Mouse (Mus musculus): ENCODE measurements around the gene 1700003F12Rik.
A peak's percentile ranks its signal among the peaks of the same experiment; 100 is the strongest.

Gene 1700003F12Rik

DNA sequence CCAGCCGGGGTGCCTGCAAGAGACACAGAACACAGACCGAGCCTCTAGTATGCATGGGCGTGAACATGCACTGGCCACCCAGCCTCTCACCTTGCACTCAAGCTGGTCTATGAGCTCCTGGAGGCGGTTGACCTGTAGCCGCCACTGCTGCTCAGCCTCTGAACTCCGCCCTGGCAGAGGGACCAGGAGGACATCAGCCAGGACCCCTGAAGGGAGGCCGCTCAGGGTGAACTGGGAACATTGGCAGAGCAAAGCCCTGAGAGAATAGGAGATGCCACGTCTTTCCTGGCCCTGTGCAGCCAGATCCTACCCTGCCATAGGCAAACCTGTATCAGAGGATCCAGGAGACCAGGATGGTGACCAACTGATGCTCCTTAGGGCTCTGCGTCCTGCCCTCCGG lies at the start of gene 1700003F12Rik:
1700003F12Rik (plus strand) TSS at position 375 of the 400 bp plus-strand sequence.
- peak; percentile 23 for DNase-seq

DNA sequence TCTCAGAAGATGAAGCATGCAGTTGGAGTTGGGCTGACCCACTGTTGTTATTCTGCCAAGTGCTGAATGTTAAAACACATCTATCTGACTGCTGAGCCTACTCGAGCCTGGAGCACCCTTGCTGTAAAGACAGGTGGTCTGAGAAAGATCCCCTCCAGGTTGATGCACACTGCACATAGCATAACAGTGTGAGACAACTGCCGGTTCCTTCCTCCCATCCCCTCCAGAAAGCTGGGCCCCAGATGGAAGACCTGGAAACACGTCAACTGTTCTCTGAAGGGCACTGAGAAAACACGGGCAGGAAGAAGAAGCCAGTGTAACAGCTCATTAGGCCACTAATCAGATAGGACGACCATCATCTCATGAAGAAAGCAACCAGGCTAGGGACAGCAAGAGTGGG lies 48.3 kb upstream of the 1700003F12Rik start:
- peak; percentile 74 for DNase-seq

DNA sequence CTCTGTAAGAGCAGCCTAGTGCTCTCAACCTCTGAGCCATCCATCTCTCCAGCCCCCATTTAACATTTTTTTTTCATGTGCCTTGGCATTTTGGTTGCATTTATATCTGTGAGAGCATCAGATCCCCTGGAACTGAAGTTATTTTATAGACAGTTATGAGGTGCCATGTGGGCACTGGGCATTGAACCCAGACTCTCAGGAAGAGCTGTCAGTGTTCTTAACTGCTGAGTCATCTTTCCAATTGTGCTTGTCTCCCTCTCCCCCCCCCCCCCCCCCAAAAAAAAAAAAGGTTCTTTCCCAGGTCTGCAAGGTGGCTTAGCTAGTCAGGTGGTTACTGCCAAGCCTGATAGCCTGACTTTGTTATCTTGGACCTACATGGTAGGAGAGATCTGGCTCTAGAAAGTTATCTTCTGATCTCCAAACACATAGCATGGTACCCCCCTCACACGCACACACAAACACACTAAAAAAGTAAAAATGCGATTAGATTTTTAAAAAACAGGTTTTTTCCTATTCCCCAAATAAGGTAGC lies 47.1 kb upstream of the 1700003F12Rik start:
- DNase-seq = no peak

DNA sequence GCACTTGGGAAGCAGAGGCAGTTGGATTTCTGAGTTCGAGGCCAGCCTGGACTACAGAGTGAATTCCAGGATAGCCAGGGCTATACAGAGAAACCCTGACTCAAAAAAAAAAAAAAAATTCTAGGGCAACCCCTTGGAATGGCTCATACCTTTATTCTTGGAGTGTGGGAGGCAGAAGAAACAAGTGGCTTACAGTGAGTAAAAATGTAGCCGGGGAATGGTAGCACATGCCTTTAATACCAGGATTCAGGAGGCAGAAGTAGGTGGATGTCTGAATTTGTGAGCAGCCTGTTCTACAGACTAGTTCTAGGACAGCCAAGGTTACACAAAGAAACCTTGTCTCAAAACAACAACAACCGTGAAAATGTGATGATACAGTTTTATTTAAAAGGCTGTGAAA lies 46.1 kb upstream of the 1700003F12Rik start:
- no peak for DNase-seq

DNA sequence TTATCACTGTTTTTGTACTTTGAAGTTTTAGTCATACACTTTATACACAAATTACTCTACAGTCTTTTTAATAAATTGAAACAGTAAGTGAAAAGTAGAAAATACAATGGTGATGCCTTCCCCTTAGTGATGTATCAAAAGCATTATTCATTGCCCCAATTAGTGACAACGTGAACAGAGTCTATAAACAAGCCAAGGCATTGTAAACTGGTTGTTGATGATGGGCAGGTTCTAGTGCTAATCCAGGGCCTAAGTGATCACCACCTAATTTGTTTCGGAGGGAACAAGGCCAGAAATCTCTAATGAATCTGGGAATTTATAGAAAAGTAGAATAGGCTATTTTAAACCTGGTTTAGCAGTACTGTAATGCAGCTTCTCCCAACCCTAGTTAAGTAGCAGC lies 39.8 kb upstream of the 1700003F12Rik start:
- DNase-seq = no peak

DNA sequence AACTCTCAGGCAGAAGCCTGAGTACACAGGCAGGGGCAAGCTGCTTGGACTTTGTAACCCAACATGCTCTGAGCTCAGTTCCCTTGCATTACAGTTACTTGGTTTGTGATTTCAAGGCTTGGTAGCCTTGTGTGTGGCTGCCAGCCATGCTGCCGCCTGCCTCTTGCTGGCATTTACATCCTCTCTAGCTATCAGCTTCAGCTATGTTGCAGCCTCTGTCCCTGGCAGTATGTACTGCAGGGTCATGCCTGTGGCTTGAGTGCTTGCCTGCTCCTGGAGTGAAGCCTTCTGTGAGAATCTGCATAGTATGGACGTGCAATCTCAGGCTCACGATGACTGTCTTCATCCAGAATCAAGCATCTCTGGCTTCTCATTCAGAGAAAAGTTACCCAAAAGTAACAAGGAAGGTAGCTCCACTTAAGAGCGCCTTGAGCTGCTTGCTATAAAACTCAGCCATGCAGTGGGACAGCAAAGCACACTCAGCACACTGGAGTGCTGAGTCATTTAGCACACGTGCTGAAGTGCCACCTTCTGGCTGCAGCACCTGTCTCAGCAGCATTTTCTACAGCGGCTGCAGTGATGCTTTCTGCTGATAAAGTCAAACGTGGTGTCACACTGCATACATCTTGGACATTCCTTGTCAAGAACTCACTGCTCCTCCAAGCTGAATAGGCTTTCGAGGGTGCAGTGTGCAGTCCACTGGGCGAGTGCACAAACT lies 39.2 kb upstream of the 1700003F12Rik start:
- peak; percentile 71 for DNase-seq

DNA sequence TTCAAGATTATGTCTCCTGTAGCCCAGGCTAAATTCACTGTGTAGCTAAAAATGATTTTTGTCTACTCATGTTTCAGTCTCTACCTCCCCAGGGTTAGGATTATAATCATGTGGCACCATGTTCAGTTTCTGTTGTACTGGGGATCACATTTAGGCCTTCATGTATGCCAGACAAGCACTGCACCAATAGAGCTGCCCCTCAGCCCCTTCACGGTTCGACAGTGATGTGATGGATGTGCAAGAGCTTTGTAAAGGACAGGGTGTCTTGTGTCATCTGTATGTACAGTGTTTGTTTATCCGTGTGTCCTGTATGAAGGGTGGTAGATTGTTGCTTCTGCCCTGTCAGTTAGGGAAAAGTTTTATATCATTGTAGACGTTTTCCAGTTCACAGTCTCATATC lies 38.4 kb upstream of the 1700003F12Rik start:
- no peak for DNase-seq

DNA sequence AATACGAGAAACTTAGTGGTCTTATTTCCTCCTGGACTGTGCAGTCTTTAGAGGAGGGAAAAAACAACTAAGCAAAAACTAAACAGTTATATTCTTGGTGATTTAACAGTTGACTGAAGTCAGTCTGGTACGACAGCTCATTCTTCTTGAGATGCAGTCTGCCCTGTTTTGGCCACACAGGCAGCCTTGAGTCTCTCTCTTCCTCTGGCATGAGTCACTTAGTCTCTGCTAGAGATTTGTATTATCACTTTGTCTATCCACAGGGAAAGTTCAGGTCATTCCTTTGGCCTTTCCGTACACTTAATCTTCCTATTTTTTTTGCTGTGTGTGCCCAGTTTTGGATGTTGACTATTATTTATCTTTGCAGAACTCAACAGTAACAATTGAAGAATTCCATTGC lies 36.7 kb upstream of the 1700003F12Rik start:
- no peak for DNase-seq

DNA sequence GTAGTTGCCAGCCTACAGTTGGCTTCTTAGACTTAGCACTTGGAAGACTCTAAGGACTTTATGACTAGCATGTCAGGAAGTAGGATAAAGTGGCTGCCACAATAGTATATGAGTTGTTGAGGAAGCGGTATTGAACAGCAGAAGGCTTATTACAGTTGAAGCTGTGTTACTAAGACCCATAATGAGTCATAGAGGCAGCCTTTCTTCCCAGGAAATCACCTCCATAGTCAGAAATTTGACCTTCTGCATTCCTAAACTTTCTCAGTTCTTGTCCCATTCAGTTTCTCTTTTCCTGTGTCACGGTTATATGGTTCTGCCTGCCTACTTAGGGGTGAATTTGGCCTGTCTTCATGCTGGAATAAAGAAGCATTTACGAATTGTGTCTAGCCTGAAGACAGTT lies 29.9 kb upstream of the 1700003F12Rik start:
- DNase-seq = no peak

DNA sequence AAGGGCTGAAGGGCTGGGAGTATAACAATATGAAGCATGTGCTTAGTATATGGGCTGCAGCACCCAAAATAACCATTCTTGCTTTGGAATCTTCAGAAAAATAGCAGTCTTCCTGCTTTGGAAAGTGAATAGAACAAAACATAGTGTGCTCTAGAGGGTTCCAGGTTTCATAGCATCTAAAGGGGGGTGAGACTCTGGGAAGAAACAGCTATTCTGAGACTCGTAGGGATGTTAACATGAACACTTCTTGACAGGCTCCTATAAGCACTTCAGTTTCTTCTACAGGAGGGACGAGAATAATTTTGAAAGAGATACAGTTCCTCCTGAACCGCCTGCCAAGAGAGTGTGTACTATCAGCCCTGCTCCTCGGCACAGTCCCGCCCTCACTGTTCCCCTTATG lies 29.5 kb upstream of the 1700003F12Rik start:
- no peak for DNase-seq

DNA sequence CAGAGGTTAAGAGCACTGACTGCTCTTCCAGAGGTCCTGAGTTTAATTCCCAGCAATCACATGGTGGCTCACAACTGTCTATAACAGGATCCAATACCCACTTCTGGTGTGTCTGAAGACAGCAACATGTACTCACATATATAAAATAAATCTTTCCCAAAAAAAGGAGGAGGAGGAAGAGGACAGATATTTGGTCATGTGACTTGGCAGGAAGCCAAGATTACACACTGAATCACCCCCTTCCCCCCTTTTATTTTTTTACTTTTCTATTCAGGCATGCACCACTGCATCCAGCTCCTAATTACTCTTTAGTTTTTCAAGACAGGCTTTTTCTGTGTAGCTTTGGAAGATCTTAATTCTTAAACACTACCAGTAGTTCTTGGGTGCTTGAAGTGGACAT lies 25.4 kb upstream of the 1700003F12Rik start:
- no peak for DNase-seq

DNA sequence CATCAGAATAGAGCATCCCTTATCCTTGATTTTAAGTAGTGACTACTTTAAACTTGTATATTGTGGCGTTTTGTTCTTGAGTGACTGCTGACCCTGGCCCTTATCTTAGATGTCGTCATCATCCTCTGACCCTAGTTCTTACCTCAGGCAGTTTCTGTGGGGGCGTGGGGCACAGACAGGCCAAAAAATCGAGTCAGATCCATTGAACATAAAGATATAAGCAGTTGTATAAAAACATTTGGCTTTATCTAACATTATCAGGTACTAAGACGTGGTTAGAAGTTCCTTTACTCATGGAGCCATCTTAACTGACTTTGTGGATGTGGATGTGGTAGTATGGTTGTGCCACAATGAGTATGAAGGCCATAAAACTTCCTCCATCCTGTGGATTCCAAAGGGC lies 24.6 kb upstream of the 1700003F12Rik start:
- DNase-seq = no peak

DNA sequence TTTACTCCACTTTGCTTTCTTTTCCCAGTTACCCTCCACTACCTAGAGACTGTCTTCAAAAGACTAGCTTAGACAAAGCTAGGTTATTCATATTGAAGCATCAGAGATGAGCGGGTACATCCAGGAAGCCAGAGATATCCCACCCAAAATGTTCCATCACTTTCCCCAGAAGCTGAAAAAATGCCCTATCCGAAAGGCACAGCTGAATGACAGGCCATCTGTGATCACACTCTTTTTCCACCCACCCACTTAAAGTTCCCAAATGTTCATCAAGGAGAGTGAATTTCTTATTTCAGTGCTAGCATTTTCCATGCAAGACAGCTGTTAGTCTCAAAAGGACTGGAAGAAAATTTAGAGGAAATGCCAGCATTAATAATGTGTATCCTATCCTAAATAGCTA lies 21.6 kb upstream of the 1700003F12Rik start:
- no peak for DNase-seq

DNA sequence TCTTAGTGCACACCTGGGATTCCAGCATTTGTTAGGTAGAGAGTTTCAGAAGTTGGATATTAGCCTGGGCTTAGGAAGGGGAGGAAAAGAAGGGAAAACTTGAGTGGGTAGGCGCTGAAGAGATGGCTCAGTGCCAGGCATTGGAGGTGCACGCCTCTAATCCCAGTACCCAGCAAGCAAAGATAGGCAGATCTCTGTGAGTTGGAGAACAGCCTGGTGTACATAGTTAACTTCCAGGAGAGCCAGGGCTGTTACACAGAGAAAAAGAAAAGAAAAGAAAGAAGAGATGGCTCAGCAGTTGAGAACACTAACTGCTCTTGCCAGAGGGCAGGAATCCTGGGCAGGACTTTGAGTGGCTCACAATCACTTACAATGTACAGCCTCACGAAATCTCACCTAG lies 20.4 kb upstream of the 1700003F12Rik start:
- DNase-seq = no peak

DNA sequence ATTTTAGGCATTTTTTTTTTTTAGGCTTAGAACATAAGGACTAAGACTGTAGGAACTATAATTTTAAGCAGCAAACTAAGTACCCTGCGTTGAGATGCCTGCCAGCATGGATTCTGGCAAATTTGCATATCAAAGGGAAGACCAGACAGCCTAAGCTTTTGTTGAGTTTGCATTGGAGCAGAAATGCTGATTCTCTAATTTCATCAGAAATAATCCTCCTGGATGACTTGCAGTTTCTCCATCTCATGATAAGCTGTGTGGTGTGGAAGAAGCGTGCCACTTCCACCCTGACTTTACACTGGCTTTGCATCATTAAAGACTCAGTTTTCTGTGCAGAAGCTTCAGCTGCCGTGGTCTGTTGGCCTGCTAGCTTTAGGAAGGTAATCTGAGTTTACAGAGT lies 14.0 kb upstream of the 1700003F12Rik start:
- DNase-seq = no peak

DNA sequence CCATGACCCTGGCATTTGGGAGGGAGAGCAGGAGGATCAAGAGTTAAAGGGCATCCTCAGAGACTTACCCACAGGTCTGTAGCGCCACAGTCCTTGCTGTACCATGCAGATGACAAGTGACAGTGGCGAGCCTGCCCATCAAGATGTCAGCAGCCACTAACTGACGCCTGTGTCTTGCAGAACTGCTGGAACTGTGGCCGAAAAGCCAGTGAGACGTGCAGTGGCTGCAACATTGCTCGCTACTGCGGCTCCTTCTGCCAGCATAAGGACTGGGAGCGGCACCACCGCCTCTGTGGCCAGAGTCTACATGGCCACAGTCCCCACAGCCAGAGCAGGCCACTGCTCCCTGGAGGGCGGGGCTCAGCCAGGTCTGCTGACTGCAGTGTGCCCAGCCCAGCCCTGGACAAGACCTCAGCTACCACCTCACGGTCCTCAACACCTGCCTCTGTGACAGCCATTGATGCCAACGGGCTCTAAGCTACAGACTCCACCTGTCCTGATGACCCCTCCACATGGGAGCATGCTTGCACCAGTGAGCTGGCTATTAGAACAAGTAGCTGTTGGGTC lies 12.1 kb upstream of the 1700003F12Rik start:
- DNase-seq = no peak

DNA sequence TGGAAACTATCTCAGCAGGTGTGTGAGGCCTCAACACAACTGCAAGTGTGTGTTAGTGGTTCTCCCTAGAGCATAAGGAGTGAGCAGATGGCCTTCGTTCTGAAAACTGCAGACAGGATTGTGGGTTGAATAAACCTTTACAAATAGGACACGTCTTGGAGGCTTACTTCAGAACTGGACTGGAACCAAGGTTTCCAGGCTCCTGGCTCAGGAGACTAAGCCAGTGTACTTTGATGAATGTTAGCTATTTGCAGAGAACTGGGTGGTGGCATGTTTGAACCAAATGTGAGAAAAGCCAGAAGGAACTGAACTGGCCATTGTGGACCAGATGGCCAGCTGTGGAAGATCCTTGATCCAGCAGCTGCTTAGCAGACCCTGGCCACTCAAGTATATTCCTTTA lies 8.6 kb upstream of the 1700003F12Rik start:
- peak; percentile 56 for DNase-seq

DNA sequence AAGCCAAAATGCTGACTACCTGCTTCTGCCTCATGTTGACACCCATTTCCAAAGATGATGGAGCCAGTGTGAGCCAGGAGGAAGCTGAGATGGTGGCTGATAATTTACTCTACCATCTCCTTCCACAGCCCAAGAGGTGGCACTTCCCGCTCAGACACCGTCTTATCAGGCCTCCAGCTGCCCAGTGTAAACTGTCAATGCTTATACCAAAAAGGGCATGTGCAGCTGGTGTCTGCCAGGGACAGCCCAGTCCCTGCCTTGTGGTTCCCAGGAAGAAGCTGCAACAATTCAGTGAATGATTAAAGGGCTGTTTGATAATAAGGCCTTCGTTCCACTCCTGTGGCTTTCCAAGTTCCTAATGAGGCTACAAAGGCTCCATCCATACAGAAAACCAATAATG lies 8.2 kb upstream of the 1700003F12Rik start:
- DNase-seq = no peak

DNA sequence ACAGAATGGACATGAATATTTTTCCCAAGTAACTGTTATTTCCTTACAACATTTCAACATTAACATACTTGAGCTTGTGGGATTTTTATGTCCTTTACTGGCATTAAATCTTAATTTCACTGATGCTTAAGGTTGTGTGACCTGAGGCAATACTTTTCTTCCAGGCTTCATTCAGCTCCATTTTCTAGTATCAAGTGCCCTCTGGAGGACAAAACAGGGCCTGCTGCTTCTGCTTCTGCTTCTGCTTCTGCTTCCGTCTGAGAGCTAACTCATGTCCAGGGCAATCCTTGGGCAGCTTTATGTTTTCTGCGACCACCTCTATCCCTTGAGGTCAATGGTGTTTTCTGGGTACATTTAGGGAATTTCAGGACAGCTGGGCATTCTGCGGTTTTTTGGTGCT lies 7.2 kb upstream of the 1700003F12Rik start:
- peak; percentile 33 for DNase-seq

DNA sequence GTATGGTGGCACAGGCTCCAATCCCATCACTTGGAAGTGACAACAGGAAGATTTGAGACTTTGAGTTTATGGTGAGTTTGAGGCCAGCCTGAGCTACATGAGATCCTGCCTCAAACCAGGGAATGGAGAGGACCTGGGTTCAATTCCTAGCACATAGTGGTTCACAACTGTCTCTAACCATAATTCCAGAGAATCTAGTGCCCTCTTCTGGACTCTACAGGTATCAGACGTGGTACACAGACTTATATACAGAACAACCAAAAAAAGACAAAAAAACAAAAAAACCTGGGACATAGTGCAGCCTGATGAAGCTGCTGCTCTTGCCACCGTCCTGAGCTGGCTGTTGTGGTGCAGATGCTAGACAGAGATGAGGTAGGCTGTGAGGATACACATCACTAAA lies 5.3 kb upstream of the 1700003F12Rik start:
- DNase-seq = peak; percentile 6

DNA sequence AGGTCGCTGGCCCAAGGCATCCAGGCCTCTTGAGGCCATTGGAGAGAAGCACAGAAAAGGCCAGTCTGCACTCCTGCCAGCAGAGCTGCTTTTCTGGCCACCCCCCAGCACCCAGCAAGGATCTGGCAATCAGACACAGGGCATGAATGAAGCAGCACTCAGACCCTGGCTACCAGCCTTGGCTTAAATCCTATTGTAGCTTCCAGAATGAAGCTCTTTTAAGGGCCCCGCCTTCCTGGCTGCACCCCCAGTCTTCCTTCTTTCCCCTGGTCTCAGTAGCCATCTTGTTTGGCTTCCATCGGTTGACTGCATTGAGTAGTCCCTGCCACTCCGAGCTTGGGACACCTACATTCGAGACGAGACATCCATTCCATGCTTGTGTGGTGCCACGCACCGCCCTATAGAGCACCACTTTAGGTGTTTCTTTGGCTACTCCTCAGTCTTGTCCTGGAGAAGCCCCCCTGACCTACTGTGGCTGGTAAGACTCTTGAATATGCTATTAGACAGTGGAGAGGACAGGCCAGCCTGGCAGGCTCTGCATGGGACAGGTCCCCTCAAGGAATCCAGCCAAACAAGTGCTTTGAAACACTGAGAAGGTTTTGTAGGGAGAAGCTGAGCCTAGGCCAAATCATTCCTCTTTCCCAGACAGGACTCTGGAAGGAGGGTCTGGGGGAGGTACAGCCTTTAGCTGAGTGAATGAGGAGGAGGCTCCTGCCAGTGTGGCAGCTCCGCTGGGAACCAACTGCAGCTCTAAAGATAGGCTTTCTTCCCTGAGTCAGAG lies 3.1 kb upstream of the 1700003F12Rik start:
- peak; percentile 98 for DNase-seq

DNA sequence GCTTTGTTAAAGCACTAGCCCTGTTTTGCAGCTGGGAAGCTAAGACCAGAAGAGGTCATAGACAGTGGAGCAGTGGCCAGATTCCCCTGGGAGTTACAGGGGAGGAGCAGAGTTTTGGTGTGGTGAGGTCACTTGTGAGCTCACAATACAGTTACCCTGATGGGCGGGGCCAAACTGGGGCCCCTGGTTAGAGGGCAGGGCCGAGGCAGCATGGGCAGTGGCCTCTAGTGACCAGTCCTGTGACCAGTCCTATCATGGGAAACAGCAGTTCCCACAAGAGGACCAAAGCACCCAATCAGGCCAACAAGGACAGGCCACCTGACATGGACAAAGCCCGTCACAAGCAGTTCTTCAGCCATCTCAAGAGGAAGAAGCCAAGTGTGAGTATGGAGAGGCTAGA lies 1.8 kb downstream of the 1700003F12Rik start:
- DNase-seq = peak; percentile 34

DNA sequence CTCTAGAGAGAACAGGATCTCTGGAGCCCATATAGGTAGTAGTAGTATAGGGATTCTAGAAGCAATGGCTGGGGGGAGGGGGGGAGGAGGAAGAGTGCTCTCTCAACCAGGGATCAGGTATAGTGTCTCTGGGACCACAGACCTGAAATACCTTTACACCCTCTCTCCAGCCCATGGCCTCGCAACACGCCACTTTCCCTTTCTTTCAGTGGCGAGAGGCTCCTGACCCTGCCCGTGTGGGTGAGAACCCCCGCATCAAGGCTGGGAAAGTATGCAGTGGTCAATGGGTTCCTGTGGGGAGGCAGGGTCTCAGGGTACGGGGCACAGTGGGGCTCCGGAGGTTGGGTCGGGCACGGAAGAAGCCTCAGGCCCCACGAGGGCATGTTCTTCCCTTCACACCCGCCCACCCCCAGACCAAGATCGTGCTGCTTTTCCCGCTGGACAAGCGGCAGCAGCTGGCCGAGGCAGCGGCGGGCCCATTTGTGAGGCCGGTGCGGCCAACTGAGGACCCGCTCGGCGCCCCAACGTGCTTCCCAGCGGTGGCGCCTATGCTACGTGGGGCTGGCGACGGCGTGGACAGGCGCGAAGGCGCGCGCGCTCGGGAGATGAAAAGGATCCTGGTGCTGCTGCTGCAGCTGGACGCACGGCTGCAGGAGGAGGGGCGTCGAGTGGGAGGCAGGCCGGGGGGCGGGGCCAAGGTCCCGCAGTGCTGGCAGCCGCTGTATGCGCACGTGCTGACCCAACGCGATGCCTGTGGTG lies 2.4 kb downstream of the 1700003F12Rik start:
- peak; percentile 39 for DNase-seq
